Mouse (Mus musculus) T-helper 2 cell (primary cell): ENCODE measurements around the gene Ispd.
"Not testable (repeated sequence)": the region's sequence is repeated elsewhere in the genome, so short reads cannot be mapped to it uniquely, and the experiment has no call there.

Source experiments
- in situ Hi-C: fragments of 300-600 bp; cut with MboI, MseI; formaldehyde crosslinking; loops from one replicate; pipeline ENCODE4 v1.15.1; 2025; ENCODE audit warnings: high pct_unique_total_duplicates

Ispd gene

GRCm38 (mm10) chr12:36381441-36382340, at the start of gene Ispd, which contains the start of gene D630036H23Rik:
TSS of gene Ispd (plus strand) at chr12:36381450.
TSS of gene D630036H23Rik (minus strand) at chr12:36382181.
- in situ Hi-C loops: loop anchor here (10.0 kb wide), 1 partner anchor 307 kb away; no protein-coding TSS in a partner anchor

GRCm38 (mm10) chr12:36332676-36333075, 48.6 kb upstream of the Ispd start:
- in situ Hi-C loops: no loop called here

GRCm38 (mm10) chr12:36333837-36334281, 47.4 kb upstream of the Ispd start:
- in situ Hi-C loops: no loop called here

- in situ Hi-C loops: no loop called here
These were observed 37.1 kb upstream of the Ispd start for GRCm38 (mm10) chr12:36344131-36344530.

GRCm38 (mm10) chr12:36360064-36360463, 21.2 kb upstream of the Ispd start:
- in situ Hi-C loops: no loop called here

GRCm38 (mm10) chr12:36360693-36361092, 20.6 kb upstream of the Ispd start:
- in situ Hi-C loops: no loop called here

- in situ Hi-C loops: no loop called here
These were observed 17.2 kb upstream of the Ispd start for GRCm38 (mm10) chr12:36364013-36364412.

- in situ Hi-C loops: loop anchor here (5.0 kb wide), 1 partner anchor 211 kb away; no protein-coding TSS in a partner anchor
These were observed 7.8 kb upstream of the Ispd start for GRCm38 (mm10) chr12:36373237-36373998.

GRCm38 (mm10) chr12:36376391-36376790, 4.9 kb upstream of the Ispd start:
- in situ Hi-C loops: not testable (repeated sequence)

- in situ Hi-C loops: loop anchor here (10.0 kb wide), 1 partner anchor 305 kb away; no protein-coding TSS in a partner anchor
These were observed 996 bp upstream of the Ispd start for GRCm38 (mm10) chr12:36380254-36380653.

- in situ Hi-C loops: loop anchor here (10.0 kb wide), 1 partner anchor 306 kb away; no protein-coding TSS in a partner anchor
These were observed 444 bp upstream of the Ispd start for GRCm38 (mm10) chr12:36380806-36381205.

- in situ Hi-C loops: loop anchor here (10.0 kb wide), 1 partner anchor 311 kb away; no protein-coding TSS in a partner anchor
These were observed 4.1 kb downstream of the Ispd start for GRCm38 (mm10) chr12:36385386-36385785.

- in situ Hi-C loops: loop anchor here (10.0 kb wide), 1 partner anchor 312 kb away; no protein-coding TSS in a partner anchor
These were observed 5.7 kb downstream of the Ispd start for GRCm38 (mm10) chr12:36386991-36387390.

GRCm38 (mm10) chr12:36395115-36395514, 13.9 kb downstream of the Ispd start:
- in situ Hi-C loops: no loop called here

- in situ Hi-C loops: no loop called here
These were observed 42.4 kb downstream of the Ispd start for GRCm38 (mm10) chr12:36423677-36424076.

GRCm38 (mm10) chr12:36425258-36425657, 44.0 kb downstream of the Ispd start:
- in situ Hi-C loops: no loop called here

- in situ Hi-C loops: no loop called here
These were observed 45.2 kb downstream of the Ispd start for GRCm38 (mm10) chr12:36426163-36427045.

GRCm38 (mm10) chr12:36436956-36437355, 55.7 kb downstream of the Ispd start:
- in situ Hi-C loops: loop anchor here (10.0 kb wide), 1 partner anchor 748 kb away; no protein-coding TSS in a partner anchor

GRCm38 (mm10) chr12:36439396-36439795, 58.1 kb downstream of the Ispd start:
- in situ Hi-C loops: loop anchor here (10.0 kb wide), 1 partner anchor 745 kb away; no protein-coding TSS in a partner anchor

- in situ Hi-C loops: no loop called here
These were observed 74.8 kb downstream of the Ispd start for GRCm38 (mm10) chr12:36456002-36456401.

GRCm38 (mm10) chr12:36457726-36458125, 76.5 kb downstream of the Ispd start:
- in situ Hi-C loops: no loop called here
